Mouse (Mus musculus) olfactory bulb, adult 2 months (tissue): ENCODE measurements around the gene Rab25. TPM values are rescaled to one million over a fixed set of nuclear protein-coding genes. Genes with fewer than 3 reads are reported as not detected.

Experiments used
- H3K27ac ChIP-seq: fragments of 200-500 bp; 2 replicates; pipeline ENCODE4 v1.5.1; 2012; ENCODE audit warnings: low read depth, low read length; ENCODE audit not compliant: insufficient read depth
- H3K4me1 ChIP-seq: fragments of 200-500 bp; 2 replicates; pipeline ENCODE4 v1.6.1; 2012; ENCODE audit warnings: low read length; ENCODE audit not compliant: control insufficient read depth, insufficient read depth
- H3K4me3 ChIP-seq: fragments of 200-500 bp; 2 replicates; pipeline ENCODE4 v1.5.1; 2012; ENCODE audit warnings: mild to moderate bottlenecking, low read depth, low read length, moderate library complexity; ENCODE audit not compliant: insufficient read depth
- CTCF ChIP-seq: fragments of 200-500 bp; IDR thresholded peaks from 2 replicates; pipeline ENCODE4 v1.5.1; 2012; ENCODE audit warnings: low read depth, mild to moderate bottlenecking, low read length, moderate library complexity; ENCODE audit not compliant: insufficient read depth
- POLR2A ChIP-seq: fragments of 200-500 bp; IDR thresholded peaks from 2 replicates; pipeline ENCODE4 v1.6.1; 2012; ENCODE audit warnings: mild to moderate bottlenecking, low read depth, low read length, moderate library complexity; ENCODE audit not compliant: insufficient read depth
- whole genome bisulfite sequencing: fragments of 180-500 bp; shearing (Covaris S2); methylation state at CpG from one replicate; pipeline ENCODE4 v1.1.7; 2018; 5-methylcytosine and 5-hydroxymethylcytosine counted together
- polyA plus RNA-seq: library from polyadenylated mRNA; stranded (reverse); fragments of >200 nt; gene quantifications from 2 replicates; pipeline ENCODE4 v1.2.4, GENCODE M21; 2012; ENCODE audit warnings: low replicate concordance; ENCODE audit not compliant: missing spikeins, insufficient read depth, insufficient read length

Rab25 gene
- polyA plus RNA-seq, 1 experiment, result not detected

GRCm38 (mm10) chr3:88538271-88539145 lies 9.6 kb downstream of the Rab25 start:
- Histone ChIP-seq H3K4me1 (peaks cover 15% of the 10 kb centered on the region), H3K4me3 (no peak overlapping the region), H3K27ac (no peak overlapping the region)
- WGBS, result 57% methylated on average over 9 of the region's 9 CpGs
- TF ChIP-seq CTCF (no peak), POLR2A (no peak)

- no peak overlapping the region for H3K27ac ChIP-seq
- H3K4me1 ChIP-seq, result peaks cover 24% of the 10 kb centered on the region
- TF ChIP-seq CTCF, result no peak
- TF ChIP-seq POLR2A, result no peak
- WGBS, result 70% methylated on average over 6 of the region's 6 CpGs
- peak overlapping the region; percentile 54; the same call in 1 of the 2 replicates for H3K4me3 ChIP-seq
Observed at GRCm38 (mm10) chr3:88537146-88537545, 11.0 kb downstream of the Rab25 start.

GRCm38 (mm10) chr3:88536103-88536930 lies 11.8 kb downstream of the Rab25 start:
- H3K4me3 ChIP-seq, result peak overlapping the region; percentile 54
- peaks cover 24% of the 10 kb centered on the region for H3K4me1 ChIP-seq
- peak overlapping the region; percentile 12; the same call in 1 of the 2 replicates for H3K27ac ChIP-seq
- 23% methylated on average over 64 of the region's 64 CpGs for WGBS
- TF ChIP-seq CTCF (no peak), POLR2A (peak; percentile 34; the same call in 1 of the 2 replicates)

- H3K27ac ChIP-seq, result no peak overlapping the region
Observed at GRCm38 (mm10) chr3:88535527-88535926, 12.6 kb downstream of the Rab25 start.

GRCm38 (mm10) chr3:88535005-88535404 lies 13.1 kb downstream of the Rab25 start:
- TF ChIP-seq POLR2A (no peak), CTCF (no peak)
- Histone ChIP-seq H3K4me1 (peaks cover 33% of the 10 kb centered on the region), H3K27ac (no peak overlapping the region), H3K4me3 (no peak overlapping the region)
- WGBS, result 53% methylated on average over 3 of the region's 3 CpGs

More at GRCm38 (mm10) chr3:88535527-88535926, 12.6 kb downstream of the Rab25 start:
- Histone ChIP-seq H3K4me3 (no peak overlapping the region), H3K4me1 (peaks cover 29% of the 10 kb centered on the region)
- 86% methylated on average over 4 of the region's 4 CpGs for WGBS
- TF ChIP-seq CTCF, result no peak
- no peak for TF ChIP-seq POLR2A

- H3K27ac ChIP-seq, result no peak overlapping the region
- TF ChIP-seq CTCF (no peak), POLR2A (no peak)
- H3K4me3 ChIP-seq, result peak overlapping the region; percentile 98; the same call in 1 of the 2 replicates
- 10% methylated on average over 5 of the region's 5 CpGs for whole genome bisulfite sequencing
- H3K4me1 ChIP-seq, result peaks cover 38% of the 10 kb centered on the region
Observed at GRCm38 (mm10) chr3:88533706-88534105, 14.4 kb downstream of the Rab25 start.

GRCm38 (mm10) chr3:88532689-88533511 lies 15.2 kb downstream of the Rab25 start:
- Histone ChIP-seq H3K27ac (no peak overlapping the region), H3K4me3 (peak overlapping the region; percentile 98), H3K4me1 (peaks cover 38% of the 10 kb centered on the region)
- 4% methylated on average over 40 of the region's 40 CpGs for whole genome bisulfite sequencing
- no peak for TF ChIP-seq POLR2A
- no peak for TF ChIP-seq CTCF

GRCm38 (mm10) chr3:88532299-88532674 lies 15.8 kb downstream of the Rab25 start, which contains the start of gene Mex3a:
Mex3a (plus strand) TSS chr3:88532395.
- Histone ChIP-seq H3K4me3 (peak within 1 kb of the TSS; percentile 98), H3K27ac (peak within 1 kb of the TSS; percentile 88), H3K4me1 (peaks cover 42% of the 10 kb centered on the region)
- 16% methylated on average over 29 of the region's 31 CpGs for WGBS
- TF ChIP-seq POLR2A (no peak), CTCF (no peak)
